ENCODE assay signal across 11 mouse cellular contexts in the genomic region with DNA sequence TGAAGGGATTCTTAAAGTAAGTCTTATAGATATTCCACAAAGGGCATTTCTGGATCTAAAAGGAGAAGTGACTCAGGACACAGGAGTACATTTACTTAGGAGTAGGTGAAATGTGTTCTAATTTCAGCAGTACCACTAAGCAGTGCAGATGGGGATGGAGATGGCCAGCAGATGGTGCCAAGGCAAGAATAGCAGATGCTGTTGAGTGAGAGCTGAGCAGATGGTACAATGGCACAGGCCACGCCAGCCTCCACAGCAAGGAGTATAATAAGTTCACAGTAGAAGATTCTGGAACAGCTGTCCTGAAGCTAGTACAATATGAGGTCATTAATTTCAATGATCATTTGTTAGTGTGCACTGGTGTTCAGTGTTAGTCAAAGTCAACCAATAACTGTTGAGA. TPM values are rescaled to one million over a fixed set of nuclear protein-coding genes. Genes with fewer than 3 reads are reported as not detected.
DNase-seq lines count a peak whose midpoint lies in the region; ATAC-seq and TF ChIP-seq lines count a peak whose summit lies in the region.
"Had no signal": no experiment of that assay in that cellular context is flagged by ENCODE, and none has a peak within 500 bp of the region (broad histone marks: within the 10 kb centered on the region; RNA-seq: fewer than 3 reads in every experiment).

No protein-coding gene starts in this region.

- H3K27ac ChIP-seq in midbrain, postnatal 0 days (ENCODE audit: low read depth, low read length), result no peak overlapping the region
- H3K27ac ChIP-seq in midbrain, embryonic 14.5 days (replicated peaks; ENCODE audit: low read depth, low read length), result no peak overlapping the region
- H3K27ac ChIP-seq: neural tube, embryonic 13.5 days had no signal

- TF ChIP-seq CTCF in midbrain, postnatal 0 days (IDR thresholded peaks at IDR 0.05), result no peak

- no peak overlapping the region for H3K4me3 ChIP-seq in midbrain, postnatal 0 days (ENCODE audit: low read depth, low read length)
- no peak overlapping the region for H3K4me3 ChIP-seq in midbrain, embryonic 14.5 days (replicated peaks; ENCODE audit: low read depth, low read length)
- H3K4me3 ChIP-seq: neural tube, embryonic 13.5 days had no signal

- H3K4me2 ChIP-seq in midbrain, postnatal 0 days (ENCODE audit: low read depth, low read length, poor library complexity, severe bottlenecking), result no peak overlapping the region
- no peak overlapping the region for H3K4me2 ChIP-seq in midbrain, embryonic 14.5 days (ENCODE audit: low read length)
- H3K4me2 ChIP-seq: neural tube, embryonic 13.5 days had no signal

- H3K9ac ChIP-seq in midbrain, postnatal 0 days (replicated peaks; ENCODE audit: low read length, poor library complexity, severe bottlenecking), result no peak overlapping the region
- no peak overlapping the region for H3K9ac ChIP-seq in midbrain, embryonic 14.5 days (replicated peaks; ENCODE audit: low read length)
- H3K9ac ChIP-seq: neural tube, embryonic 13.5 days had no signal

- H3K4me1 ChIP-seq in midbrain, postnatal 0 days (ENCODE audit: insufficient read depth, low read length), result no peaks in the 10 kb centered on the region
- H3K4me1 ChIP-seq in midbrain, embryonic 14.5 days (ENCODE audit: control insufficient read depth, insufficient read depth, low read length), result no peaks in the 10 kb centered on the region
- H3K4me1 ChIP-seq: neural tube, embryonic 13.5 days had no signal

- peak; percentile 66 for DNase-seq in midbrain, postnatal 0 days (ENCODE audit: low spot score)
- no peak for DNase-seq in midbrain, embryonic 14.5 days
- peak; percentile 34 to 35 for DNase-seq in frontal cortex, postnatal 25 days (ENCODE audit: low spot score in 2 of 2)
- DNase-seq in left cerebral cortex, adult 11 months (ENCODE audit: low spot score), result peak; percentile 57
- DNase-seq in right cerebral cortex, postnatal 36 days (ENCODE audit: low spot score in 2 of 2), result peak; percentile 69 to 75
- no peak for DNase-seq in kidney, postnatal 14 days
- no peak for DNase-seq in thymus, postnatal 36 days
- no peak for DNase-seq in ovary, postnatal 36 days (ENCODE audit: low spot score)
- DNase-seq: kidney, adult 11 months had no signal

- WGBS in midbrain, postnatal 0 days, result 69% methylated on average over 1 of the region's 1 CpGs
- 68% methylated on average over 1 of the region's 1 CpGs for WGBS in midbrain, embryonic 14.5 days

- peak; percentile 65; the same call in 1 of the 2 replicates for ATAC-seq in midbrain, postnatal 0 days (ENCODE audit: low FRiP score)
- ATAC-seq in midbrain, embryonic 14.5 days (ENCODE audit: low FRiP score, low TSS enrichment), result no peak

- H3K36me3 ChIP-seq in midbrain, postnatal 0 days (ENCODE audit: insufficient read depth, low read length), result no peaks in the 10 kb centered on the region
- H3K36me3 ChIP-seq in midbrain, embryonic 14.5 days (ENCODE audit: control insufficient read depth, insufficient read depth, low read length), result no peaks in the 10 kb centered on the region
- H3K36me3 ChIP-seq: neural tube, embryonic 13.5 days had no signal

- no peaks in the 10 kb centered on the region for H3K9me3 ChIP-seq in midbrain, postnatal 0 days (ENCODE audit: low read length)
- H3K9me3 ChIP-seq in midbrain, embryonic 14.5 days (ENCODE audit: control insufficient read depth, low read length), result no peaks in the 10 kb centered on the region

- H3K27me3 ChIP-seq in midbrain, postnatal 0 days (ENCODE audit: insufficient read depth, low read length), result no peaks in the 10 kb centered on the region
- no peaks in the 10 kb centered on the region for H3K27me3 ChIP-seq in midbrain, embryonic 14.5 days (ENCODE audit: control insufficient read depth, insufficient read depth, low read length)
- H3K27me3 ChIP-seq: neural tube, embryonic 13.5 days had no signal

RNA-seq across cellular contexts. Expression of gene Crisp4, which starts 22.6 kb away (rescaled TPM):
- total RNA-seq in midbrain, postnatal 0 days (2014; rRNA removed), result not detected in 2 replicates
- not detected in 2 replicates for polyA plus RNA-seq in midbrain, postnatal 0 days (2015; fragmentation: Nextera tagmentation; extraction: Ambion mirVana)
- polyA plus RNA-seq in midbrain, embryonic 14.5 days (2014; fragmentation: Nextera tagmentation; extraction: Ambion mirVana), result not detected in 2 replicates
- polyA plus RNA-seq: liver, embryonic 16.5 days; neural tube, embryonic 13.5 days had no signal

Comparison
In these comparisons a context has a peak if more than half of its experiments do, and no peak if none do; other contexts are left out.
1. DNase-seq: peak in midbrain, postnatal 0 days (single experiment), frontal cortex, postnatal 25 days (2 of 2), left cerebral cortex, adult 11 months (single experiment) and right cerebral cortex, postnatal 36 days (2 of 2); none in midbrain, embryonic 14.5 days (single experiment), kidney, postnatal 14 days (single experiment), thymus, postnatal 36 days (0 of 2) and ovary, postnatal 36 days (single experiment).